Mouse (Mus musculus) left cerebral cortex, adult 8-10 months (tissue): ENCODE measurements around the gene Gm21190. TPM values are rescaled to one million over a fixed set of nuclear protein-coding genes. Genes with fewer than 3 reads are reported as not detected.
"Not testable (repeated sequence)": the region's sequence is repeated elsewhere in the genome, so short reads cannot be mapped to it uniquely, and the experiment has no call there.

Experiments used
- DNase-seq, 2 experiments: peaks; one replicate each; pipeline ENCODE4 v3.0.0; 2022; ENCODE audit warnings: low spot score in 2 of 2
- total RNA-seq, 4 experiments: library from RNA; stranded (reverse); gene quantifications; 2 replicates each; pipeline ENCODE4 v1.2.4; 2022

Gm21190 gene
- not detected for total RNA-seq

DNA sequence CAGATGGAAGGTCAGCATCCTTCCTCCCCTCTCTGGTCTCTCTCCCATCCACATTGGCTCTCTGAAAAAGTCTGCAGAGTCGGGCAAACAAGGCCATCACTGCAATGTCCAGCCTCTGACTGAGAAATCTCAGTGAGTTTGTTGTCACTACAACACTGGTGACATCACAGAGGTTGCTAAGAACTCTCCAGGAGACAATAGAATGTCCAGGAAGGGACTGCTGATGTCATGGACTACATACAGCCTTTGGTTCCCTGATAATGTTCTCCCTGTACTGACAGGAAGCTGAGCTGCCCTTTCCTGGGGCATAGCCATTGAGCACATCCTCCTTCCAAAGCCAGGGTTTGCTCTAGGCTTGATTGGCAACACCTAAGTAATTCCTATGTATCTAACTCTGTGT, at the start of gene Gm21190:
Gm21190 (minus strand) TSS at position 101 of the 400 bp plus-strand sequence.
- not testable (repeated sequence) for DNase-seq

DNA sequence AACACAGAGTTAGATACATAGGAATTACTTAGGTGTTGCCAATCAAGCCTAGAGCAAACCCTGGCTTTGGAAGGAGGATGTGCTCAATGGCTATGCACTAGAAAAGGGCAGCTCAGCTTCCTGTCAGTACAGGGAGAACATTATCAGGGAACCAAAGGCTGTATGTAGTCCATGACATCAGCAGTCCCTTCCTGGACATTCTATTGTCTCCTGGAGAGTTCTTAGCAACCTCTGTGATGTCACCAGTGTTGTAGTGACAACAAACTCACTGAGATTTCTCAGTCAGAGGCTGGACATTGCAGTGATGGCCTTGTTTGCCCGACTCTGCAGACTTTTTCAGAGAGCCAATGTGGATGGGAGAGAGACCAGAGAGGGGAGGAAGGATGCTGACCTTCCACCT, 48.0 kb upstream of the Gm21190 start, which contains the start of gene Gm21083:
Gm21083 (plus strand) TSS at position 301 of the 400 bp plus-strand sequence.
- not testable (repeated sequence) for DNase-seq

DNA sequence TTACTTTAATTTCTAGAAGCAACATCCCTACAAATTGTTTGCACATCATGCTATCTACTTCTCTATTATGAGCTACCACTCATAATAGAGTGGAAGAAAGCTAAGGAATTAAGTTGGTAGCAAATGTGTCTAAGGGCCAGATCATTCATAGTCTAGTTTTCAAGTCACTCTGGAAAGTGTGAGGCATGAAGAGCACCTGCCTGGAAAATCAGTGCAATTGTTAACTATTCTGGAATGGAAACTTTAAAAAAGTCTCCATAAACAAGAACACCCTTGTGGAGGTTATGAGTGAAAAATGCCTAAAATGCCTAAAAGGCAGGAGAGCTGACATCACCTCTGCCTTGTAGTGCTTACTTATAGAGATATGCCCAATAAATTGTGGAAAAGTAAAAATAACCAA, 44.7 kb upstream of the Gm21190 start:
- not testable (repeated sequence) for DNase-seq

DNA sequence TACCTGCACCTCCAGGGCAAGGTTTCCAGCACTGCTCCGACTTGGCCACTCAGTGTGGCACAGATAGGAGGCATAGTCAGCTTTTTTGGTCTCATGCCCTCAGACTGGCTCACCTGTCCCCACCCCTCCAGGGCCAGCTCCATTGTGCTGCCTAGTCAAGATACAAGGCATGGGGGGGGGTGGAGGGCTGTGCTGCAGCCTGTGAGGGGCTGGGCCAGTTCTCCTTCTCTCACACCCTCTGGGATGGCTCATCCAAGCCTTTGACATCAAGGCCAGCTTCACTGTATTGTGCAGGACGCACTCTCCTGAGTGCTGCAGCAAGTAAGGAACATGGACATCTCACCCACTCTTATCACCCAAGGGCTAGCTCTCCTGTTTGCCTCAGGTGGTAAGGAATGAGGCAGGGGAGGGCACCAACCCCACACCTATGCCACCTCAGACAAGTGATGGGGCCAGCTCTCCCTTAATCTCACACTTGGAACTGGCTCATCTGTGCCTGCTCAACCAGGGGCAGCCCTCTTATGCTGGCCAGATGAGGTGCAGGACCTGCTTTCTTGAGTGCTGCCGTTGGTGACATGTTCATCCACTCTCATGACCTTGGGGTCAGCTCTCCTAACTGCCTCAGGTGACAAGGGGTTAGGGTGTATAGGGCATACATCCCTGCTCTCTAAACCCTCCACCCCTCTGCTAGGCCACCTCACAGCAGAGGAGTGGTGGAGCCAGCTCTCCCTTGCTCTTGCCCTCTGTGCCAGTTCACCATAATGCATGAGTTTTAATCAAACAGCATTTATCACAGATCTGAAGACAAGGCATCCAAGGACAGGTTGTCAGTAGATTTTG, 32.6 kb upstream of the Gm21190 start:
- not testable (repeated sequence) for DNase-seq

DNA sequence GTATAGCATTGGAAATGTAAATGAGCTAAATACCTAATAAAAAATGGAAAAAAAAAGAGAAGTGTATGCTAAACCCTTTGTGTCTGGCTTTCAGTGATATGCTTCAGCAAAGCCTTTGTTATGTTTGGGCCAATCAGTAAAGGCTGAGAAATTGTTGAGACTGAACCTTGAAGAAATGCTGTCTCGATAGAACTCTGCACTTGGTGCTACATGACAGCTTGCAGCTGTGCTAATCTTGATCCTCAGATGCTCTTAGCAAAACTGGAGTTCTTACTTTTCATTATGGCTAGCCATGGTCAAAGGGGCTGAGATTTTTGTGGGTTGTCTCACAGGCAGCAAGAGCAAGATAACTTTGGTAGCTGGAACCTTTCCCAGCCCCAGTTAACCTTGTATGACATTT, 29.6 kb upstream of the Gm21190 start:
- not testable (repeated sequence) for DNase-seq

DNA sequence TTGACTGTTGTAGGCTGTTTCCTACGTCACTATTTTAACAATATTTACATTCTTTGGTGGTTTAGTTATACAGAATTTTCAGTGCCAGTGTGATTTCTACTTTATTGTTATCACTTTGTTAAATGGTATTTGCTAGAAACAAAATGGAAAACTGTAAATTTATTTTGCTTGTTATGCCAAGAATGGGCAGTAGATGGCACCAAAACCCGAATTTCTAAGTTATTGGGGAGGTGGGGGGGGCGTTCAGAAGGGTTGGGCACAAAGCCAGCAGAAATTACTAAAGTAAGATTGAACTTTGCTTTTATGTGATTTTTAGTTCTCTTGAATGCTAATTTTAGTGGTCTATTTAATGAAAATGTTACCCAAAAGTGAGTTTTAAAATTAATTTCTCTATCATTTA, 20.6 kb upstream of the Gm21190 start:
- DNase-seq: not testable (repeated sequence)

DNA sequence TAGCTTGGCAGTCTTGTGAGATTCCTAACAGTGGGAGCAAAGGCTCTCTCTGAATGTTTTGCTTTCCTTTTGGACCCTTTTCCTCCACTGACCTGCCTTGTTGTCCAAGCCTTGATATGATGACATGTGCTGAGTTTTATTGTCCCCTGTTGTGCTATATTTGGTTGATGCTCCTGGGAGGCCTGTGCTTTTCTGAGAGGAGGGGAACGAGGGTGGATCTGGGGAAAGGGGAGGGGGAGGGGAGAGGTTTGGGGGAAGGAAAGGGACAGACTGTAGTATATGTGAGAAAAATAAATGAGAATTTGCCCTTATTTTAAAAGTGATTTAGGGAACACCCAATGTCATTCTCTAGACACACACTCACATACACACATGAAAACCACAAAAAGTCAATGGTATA, 20.1 kb upstream of the Gm21190 start:
- DNase-seq: not testable (repeated sequence)

DNA sequence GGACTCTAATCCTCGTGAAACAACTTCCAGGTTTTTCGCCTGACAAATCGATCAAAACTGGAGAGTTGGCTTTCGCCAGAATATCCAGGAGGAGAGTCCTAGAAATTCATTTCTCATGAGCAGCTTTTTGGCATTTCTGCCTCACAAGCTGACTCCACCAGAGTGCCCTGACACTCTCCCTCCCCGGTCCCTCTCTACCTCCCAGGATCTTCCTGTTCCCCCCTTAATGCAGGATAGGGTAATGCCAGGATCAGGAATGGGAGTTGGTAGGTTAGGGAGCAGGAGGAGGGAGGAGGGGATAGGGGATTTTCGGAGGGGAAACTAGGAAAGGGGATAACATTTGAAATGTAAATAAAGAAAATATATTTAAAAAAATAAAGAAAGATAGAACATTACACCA, 19.6 kb upstream of the Gm21190 start:
- DNase-seq: not testable (repeated sequence)

DNA sequence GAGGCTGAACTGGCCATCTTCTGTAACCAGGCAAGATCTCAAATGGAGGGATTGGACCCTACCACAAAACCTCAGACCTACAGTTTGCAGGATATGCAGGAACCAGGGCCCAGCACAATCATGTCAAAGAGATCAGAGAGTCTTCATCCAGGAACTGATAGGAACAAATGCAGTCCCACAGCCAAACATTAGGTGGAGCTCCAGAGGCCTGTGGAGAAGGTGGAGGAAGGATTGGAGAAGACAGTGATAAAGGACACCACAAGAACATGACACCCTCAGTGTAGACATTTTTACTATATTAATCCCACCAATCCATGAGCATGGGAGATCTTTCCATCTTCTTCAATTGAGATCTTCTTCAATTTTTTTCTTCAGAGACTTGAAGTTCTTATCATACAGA, 6.6 kb downstream of the Gm21190 start:
- peak in 1 of 2 experiments; percentile 6 for DNase-seq

DNA sequence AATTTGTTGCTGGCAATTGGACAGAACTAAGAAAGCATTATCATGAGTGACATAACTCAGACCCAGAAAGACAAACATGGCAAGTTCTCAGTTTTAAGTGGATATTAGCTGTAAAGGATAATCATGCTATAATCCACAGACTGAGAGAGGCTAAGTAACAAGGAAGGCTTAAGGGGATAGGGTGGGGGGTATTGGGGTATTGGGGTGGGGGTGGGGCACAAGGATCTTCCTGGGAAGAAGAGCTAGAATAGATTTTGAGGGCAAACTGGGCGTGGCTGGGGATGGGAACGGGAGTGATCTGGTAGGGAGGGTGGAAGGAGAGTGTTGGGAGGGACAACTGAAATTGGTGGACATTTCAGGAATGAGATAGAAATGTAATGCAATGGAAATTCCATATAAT, 7.0 kb downstream of the Gm21190 start:
- not testable (repeated sequence) for DNase-seq

DNA sequence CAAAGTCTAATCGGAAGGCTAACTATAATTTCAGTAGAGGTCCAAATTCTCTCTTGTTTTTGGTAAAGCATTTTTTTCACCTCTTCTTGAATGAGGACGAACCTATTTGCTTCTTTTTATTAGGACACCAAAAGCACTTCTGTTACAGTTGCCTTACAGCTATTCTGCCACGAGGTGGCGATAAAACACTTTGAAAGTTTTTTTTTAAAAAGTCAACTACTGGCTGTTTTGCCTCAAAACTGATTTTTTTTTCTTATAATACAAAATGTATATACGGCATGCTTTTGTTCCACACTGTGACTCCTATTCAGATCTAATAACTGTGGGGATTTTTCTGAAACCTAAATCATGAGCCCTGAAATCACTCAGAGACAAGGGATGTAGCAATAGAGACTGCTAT, 8.6 kb downstream of the Gm21190 start:
- DNase-seq: not testable (repeated sequence)

DNA sequence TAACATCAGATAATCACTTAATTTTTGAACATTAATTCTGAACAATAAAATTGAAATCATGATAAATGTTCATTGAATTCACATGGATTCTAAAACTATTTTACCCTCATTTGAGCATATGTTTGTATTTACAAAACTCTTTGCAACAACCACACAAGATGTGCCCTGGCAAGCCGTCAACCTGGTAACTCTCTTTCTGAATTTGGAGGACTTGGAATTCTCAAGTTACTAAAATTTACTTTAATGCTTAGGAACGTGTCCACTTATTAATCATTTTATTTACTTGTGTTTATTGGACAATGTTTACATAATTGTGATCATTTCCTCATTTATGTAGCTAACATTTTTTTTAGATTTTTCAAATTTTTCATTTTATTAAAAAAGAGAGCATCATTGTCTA, 11.9 kb downstream of the Gm21190 start:
- DNase-seq: not testable (repeated sequence)

DNA sequence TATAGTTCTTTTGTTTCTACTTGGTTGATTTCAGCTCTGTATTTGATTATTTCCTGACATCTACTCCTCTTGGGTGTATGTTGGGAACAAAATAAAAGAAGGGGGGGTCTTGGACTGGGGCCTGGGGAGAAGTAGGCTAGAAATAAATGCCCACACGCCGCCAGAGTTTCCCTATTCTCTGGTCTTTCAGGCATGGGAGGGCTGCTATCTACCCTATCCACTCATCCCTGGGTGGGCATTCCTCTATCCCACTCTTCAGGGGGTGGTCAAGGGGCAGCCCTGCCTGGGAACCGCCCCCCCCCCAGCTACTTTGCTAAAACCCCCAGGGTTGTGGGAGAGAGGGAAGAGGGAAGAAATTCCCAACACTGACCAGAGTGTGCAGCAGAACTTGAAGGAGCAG, 16.8 kb downstream of the Gm21190 start:
- DNase-seq: not testable (repeated sequence)

DNA sequence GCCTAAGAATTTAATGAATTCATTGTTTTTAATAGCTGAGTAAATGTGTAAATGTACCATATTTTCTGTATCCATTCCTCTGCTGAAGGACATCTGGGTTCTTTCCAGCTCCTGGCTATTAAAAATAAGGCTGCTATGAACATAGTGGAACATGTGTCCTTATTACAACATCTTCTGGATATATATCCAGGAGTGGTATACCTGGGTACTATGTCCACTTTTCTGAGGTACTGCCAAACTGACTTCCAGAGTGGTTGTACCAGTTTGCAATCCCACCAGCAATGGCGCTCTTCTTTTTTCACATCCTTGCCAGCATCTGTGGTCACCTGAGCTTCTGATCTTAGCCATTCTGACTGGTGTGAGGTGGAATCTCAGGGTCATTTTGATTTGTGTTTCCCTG, 19.1 kb downstream of the Gm21190 start:
- not testable (repeated sequence) for DNase-seq

DNA sequence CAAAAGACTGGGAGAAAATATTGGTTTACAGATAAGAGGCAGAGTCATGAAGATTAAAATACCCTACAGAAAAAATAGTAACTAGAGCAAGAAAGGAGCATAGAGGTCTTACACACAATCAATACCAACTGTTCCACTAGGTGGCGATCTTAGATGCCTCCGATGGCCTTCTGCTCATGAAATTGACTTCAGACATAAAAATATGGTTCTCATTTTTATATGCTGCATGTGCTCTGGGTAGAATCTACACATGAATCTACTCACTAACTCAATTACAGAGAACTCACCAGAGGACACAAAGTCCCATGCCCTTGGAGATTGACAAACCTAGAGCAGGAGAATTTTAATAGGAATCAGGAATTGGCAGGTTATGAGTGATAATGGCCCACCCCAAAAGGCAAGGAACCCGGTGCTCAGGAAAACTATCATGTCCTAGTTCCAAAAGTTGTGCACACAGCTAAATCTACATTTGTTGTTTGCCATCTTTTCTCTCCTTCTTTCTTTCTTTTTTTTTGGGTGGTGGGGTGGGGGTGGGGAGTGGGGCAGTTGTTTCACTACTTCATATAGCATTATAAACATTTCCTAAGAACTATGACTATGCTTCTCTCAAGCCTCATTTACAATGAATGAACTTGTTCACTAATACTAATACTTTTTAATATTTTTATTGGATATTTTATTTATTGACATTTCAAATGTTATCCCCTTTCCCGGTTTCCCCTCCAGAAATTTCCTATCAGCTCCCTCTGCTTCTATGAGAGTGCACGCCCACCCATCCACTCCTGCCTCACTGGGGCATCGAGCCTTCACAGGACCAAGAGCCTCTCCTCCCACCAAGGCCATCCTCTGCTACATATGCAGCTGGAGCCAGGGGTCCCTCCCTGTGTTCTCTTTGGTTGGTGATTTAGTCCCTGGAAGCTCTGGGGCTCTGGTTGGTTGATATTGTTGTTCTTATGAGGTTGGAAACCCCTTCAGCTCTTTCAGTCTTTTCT, 20.3 kb downstream of the Gm21190 start:
- DNase-seq: not testable (repeated sequence)

DNA sequence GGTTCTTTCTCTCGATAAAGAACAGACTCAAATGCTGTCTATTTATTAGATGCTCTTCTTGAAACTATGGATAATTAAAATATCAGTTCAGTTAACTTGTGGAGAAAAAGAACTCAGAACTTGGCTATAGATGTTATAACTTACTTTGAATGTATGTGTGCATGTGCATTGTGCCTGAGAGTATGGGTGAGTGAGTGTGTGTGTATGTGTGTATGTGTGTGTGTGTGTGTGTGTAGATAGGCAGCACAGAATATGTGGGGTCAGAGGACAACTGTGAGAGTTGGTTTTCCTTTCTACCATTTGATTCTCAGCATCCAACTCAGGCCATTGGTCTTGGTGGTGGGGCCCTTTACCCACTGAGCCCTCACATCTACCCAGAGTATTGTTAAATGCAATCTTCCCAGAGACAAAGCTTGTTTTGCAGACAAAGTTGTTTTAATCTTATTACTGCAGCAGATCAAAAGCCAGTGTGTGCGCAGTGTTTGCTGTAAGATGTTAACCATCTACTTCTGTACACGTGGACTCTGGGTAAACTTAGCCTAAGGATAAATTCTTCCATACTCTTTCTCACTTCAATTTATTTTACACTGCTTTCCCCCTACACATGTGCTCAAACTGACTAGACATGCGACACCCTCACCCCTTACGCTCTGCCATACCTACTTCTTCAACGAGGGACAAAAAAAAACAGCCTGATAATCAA, 21.1 kb downstream of the Gm21190 start:
- not testable (repeated sequence) for DNase-seq

DNA sequence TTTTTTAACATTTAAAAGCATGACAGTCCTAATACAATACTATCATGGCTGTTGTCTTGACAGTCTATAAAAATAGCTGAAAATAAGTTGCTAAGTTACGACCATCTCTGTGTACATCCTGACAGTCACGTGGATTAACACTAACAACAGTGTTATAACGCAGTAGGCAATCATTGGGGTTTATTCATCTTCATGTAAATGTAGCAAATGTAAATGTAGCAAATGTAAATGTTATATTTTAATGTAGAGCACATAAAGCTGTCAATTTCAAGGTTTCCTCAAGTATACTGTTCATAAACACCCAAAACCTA, 21.8 kb downstream of the Gm21190 start:
- no peak for DNase-seq

DNA sequence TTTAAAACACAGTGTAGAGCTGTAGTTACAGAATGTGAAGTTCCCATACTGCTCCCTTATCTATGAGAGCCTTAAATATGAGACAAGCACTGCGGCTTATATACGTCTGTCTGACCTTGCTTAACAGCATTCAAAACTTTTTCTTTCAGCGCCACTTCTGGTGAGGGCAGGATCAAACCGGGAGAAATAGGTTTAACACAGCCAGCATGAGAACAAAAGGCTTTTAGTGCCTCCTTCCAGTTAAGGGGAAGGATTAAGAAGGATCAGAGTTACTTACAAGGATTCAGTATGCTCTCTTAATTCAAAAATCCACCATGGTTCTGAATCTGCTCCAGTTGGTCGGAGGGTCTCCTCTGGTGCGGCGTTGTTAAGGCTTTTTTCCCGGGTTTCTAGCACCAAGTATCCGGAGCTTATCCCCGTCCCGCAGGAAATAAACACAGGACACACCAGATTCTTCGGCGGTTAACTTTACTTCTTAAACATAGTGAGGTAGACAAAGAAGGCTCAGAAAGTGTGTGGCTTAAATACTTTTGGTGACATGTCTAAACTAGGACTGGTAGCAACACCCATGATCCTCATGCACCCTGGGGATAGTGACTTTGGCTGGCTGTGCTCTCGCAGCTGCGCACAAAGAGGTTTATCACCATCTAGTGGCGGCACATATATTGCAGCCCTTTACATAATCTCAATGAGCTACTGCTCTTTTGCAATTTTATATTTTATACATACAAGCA, 22.3 kb downstream of the Gm21190 start:
- DNase-seq: no peak

DNA sequence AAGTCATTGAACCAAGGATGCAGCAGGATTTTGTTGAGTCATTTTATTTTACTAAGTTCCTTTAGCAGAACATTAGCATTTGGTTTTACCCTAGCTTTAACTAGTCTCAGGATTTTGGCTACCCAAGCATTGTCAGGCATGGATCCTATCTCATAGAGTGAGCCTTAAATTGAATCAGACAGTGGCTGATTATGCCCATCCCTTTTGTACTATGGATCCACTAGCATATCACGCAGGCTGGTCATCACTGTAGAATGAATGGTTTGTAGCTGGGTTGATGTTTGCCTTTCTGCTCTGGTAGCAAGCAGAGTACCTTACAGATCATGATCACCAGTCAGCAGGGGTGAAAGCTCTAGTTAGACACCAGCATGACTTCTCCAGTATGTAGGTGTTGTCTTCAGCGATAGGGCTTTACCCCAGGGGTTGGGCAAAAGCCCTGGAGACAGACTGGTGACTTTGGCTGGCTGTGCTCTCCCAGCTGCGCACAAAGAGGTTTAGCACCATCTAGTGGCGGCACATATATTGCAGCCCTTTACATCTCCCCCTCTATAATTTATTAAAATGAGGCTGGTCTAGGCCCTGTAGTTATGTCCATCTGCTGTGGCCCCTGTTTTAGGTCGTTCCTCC, 30.1 kb downstream of the Gm21190 start:
- peak; percentile 8 to 20 for DNase-seq

DNA sequence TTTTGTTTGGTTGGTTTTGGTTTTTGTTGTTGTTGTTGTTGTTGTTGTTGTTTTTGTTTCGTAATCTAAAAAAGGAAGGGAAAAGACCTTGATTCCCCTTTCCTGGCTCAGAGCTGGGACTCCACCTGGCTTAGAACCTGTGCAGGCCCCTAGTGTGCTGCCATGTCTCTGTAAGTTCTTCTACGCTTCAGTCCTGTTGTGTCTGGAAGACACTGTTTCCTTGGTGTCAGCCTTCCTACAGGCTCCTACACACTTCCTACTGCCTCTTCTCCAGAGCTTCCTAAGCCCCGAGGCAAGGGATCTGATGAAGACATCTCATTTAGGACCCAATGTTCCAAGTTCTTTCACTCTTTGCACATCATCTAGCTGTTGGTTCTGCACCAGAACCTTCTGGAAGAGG, 30.7 kb downstream of the Gm21190 start:
- DNase-seq: not testable (repeated sequence)
